Mouse (Mus musculus) kidney, embryonic 14.5 days (tissue): ENCODE results near the gene Pdhb. TPM values are rescaled to one million over a fixed set of nuclear protein-coding genes. Genes with fewer than 3 reads are reported as not detected.

Source experiments
- ATAC-seq: fragments of 200-750 bp; cut with Nextera tagmentation; 2 replicates; pipeline ENCODE4 v1.8.0; 2017; ENCODE audit warnings: moderate number of reproducible peaks, mild to moderate bottlenecking, moderate TSS enrichment, moderate library complexity; ENCODE audit not compliant: low FRiP score, low TSS enrichment
- H3K27ac ChIP-seq: fragments of 300-500 bp; sonication (generic); 2 replicates; pipeline ENCODE4 v1.5.1; 2014; ENCODE audit warnings: low read depth, mild to moderate bottlenecking, low read length, moderate library complexity, mixed read lengths
- H3K27me3 ChIP-seq: fragments of 300-500 bp; sonication (generic); 2 replicates; pipeline ENCODE4 v1.6.1; 2014; ENCODE audit warnings: mild to moderate bottlenecking, low read length; ENCODE audit not compliant: control insufficient read depth, insufficient read depth
- H3K36me3 ChIP-seq: fragments of 300-500 bp; sonication (generic); 2 replicates; pipeline ENCODE4 v1.6.1; 2014; ENCODE audit warnings: low read length, mixed read lengths; ENCODE audit not compliant: control insufficient read depth, insufficient read depth
- H3K4me1 ChIP-seq: fragments of 300-500 bp; sonication (generic); 2 replicates; pipeline ENCODE4 v1.6.1; 2014; ENCODE audit warnings: low read length, mixed read lengths; ENCODE audit not compliant: control insufficient read depth, insufficient read depth
- H3K4me2 ChIP-seq: fragments of 300-500 bp; sonication (generic); replicated peaks from 2 replicates; pipeline ENCODE4 v1.6.1; 2014; ENCODE audit warnings: low read depth, mild to moderate bottlenecking, low read length
- H3K4me3 ChIP-seq: fragments of 300-500 bp; sonication (generic); 2 replicates; pipeline ENCODE4 v1.5.1; 2014; ENCODE audit warnings: mild to moderate bottlenecking, low read length
- H3K9ac ChIP-seq: fragments of 300-500 bp; sonication (generic); 2 replicates; pipeline ENCODE4 v1.6.1; 2014; ENCODE audit warnings: low read depth, mild to moderate bottlenecking, low read length, moderate library complexity
- H3K9me3 ChIP-seq: fragments of 300-500 bp; sonication (generic); 2 replicates; pipeline ENCODE4 v1.6.1; 2016; ENCODE audit warnings: low read length; ENCODE audit not compliant: control insufficient read depth
- WGBS: fragments of 180-500 bp; shearing (Covaris S2); extraction: QIAGEN DNeasy Blood & Tissue Kit; methylation state at CpG from one replicate; pipeline ENCODE4 v1.1.7; 2014; 5-methylcytosine and 5-hydroxymethylcytosine counted together
- polyA plus RNA-seq: library from polyadenylated mRNA; unstranded; fragments of >200 nt; fragmentation: Nextera tagmentation; extraction: Ambion mirVana; gene quantifications from 2 replicates; pipeline ENCODE4 v1.2.1, GENCODE M21; 2014

The Pdhb gene
- polyA plus RNA-seq, 1 experiment from 2014 or later, result 247 TPM

DNA sequence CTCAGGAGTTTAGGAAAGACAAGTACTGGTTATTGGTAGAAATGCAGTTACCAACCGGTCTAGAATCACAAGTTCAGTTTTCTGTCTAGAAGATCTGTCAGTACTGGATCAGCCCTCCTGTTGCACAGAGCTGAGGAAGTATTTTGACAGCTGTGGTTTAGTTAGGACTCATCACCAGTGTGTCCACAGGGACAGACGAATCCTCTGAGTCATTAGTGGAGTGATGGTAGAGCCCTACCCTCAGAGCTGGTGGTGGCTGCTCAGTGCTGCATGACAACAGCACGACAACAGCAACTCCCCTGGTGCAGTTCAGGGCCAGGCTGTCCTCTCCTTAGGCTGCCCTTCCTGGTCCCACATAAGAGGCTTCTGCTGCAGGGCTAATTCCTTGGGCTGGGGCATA is 18.8 kb downstream of the Pdhb start:
- Histone ChIP-seq H3K9ac (no peak overlapping the region), H3K4me2 (no peak overlapping the region), H3K27ac (no peak overlapping the region), H3K4me3 (no peak overlapping the region), H3K9me3 (no peaks in the 10 kb centered on the region), H3K27me3 (no peaks in the 10 kb centered on the region), H3K36me3 (peaks cover 4% of the 10 kb centered on the region; the same call in 1 of the 2 replicates), H3K4me1 (no peaks in the 10 kb centered on the region)
- 66% methylated on average over 3 of the region's 3 CpGs for WGBS
- no peak for ATAC-seq

DNA sequence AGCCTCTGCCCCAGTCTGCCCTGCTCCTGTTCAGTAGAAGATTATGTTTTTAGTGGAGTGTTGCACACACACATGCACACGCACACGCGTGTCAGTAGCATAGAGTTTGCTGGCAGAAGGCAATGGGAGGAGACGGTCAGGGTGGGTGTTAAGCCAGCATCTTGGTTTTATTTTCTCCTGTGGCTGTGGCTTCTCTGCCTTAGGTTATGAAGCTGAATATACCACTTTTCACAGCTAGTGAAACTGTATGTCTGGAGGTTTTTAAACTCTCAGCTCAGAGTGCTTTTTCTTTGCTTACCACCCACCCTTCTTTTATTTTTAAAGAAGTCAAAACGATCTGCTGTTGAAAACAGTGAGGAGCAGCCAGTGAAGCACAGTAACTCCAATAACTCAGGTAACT is 21.1 kb downstream of the Pdhb start:
- no peak for ATAC-seq
- Histone ChIP-seq H3K4me3 (no peak overlapping the region), H3K9me3 (no peaks in the 10 kb centered on the region), H3K9ac (no peak overlapping the region), H3K4me2 (no peak overlapping the region), H3K4me1 (no peaks in the 10 kb centered on the region), H3K27ac (no peak overlapping the region), H3K27me3 (no peaks in the 10 kb centered on the region), H3K36me3 (peaks cover 4% of the 10 kb centered on the region; the same call in 1 of the 2 replicates)
- 98% methylated on average over 5 of the region's 5 CpGs for WGBS

DNA sequence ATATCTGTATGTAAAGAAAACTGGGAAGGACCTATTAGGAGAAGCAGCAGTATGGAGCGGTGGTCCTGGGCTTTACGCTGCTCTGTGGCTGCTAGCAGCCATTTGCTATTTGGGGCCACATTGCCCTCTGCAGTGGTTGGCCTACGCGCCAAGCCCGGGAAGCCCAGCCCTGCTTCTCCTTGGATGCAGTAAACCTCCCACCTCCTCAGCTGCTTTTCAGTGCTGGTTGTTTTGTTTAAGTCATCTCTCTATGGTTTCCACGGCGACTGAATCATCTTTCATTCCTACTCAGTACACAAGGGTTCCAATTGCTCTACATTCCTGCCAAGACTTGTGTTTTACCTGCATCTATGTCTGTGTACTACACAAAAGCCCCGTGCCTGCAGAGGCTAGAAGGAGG is 24.0 kb downstream of the Pdhb start:
- Histone ChIP-seq H3K4me1 (no peaks in the 10 kb centered on the region), H3K4me2 (no peak overlapping the region), H3K4me3 (no peak overlapping the region), H3K27me3 (no peaks in the 10 kb centered on the region), H3K9ac (no peak overlapping the region), H3K9me3 (no peaks in the 10 kb centered on the region), H3K27ac (no peak overlapping the region), H3K36me3 (peaks cover 7% of the 10 kb centered on the region; the same call in 1 of the 2 replicates)
- WGBS, result 78% methylated on average over 8 of the region's 8 CpGs
- ATAC-seq, result no peak

DNA sequence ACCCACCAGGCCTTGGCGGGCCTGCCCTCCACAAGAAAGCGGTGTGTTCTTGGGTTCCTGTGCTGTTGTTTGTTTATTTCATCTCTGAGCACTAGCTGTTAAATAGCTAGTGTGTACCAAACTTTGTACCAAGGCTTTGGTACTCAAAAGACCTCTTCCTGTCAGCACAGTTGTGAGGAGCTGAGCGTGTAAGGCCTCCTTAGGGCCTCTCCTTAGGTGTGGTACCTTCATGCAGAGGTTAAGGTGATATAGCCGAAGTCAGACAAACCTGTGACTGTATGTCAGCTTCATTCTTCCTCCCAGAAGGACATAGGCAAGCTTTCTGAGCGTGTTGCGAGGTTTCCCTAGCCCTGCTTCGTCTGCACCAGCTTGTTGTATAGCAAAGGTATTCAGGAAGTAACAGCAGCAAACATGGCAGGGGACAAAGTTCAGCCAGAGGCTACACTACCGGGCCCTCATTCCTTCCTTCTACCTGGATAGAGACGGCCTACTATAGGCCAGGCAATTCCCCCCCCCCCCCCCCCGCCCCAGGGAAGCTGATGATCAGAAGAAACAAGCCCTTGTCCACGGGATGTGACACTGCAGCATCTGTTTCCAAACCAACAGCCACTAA is 26.1 kb downstream of the Pdhb start:
- Histone ChIP-seq H3K36me3 (peaks cover 10% of the 10 kb centered on the region; the same call in 1 of the 2 replicates), H3K4me2 (no peak overlapping the region), H3K27ac (no peak overlapping the region), H3K27me3 (no peaks in the 10 kb centered on the region), H3K9ac (no peak overlapping the region), H3K4me3 (no peak overlapping the region), H3K4me1 (no peaks in the 10 kb centered on the region), H3K9me3 (no peaks in the 10 kb centered on the region)
- 84% methylated on average over 11 of the region's 11 CpGs for WGBS
- ATAC-seq, result no peak

DNA sequence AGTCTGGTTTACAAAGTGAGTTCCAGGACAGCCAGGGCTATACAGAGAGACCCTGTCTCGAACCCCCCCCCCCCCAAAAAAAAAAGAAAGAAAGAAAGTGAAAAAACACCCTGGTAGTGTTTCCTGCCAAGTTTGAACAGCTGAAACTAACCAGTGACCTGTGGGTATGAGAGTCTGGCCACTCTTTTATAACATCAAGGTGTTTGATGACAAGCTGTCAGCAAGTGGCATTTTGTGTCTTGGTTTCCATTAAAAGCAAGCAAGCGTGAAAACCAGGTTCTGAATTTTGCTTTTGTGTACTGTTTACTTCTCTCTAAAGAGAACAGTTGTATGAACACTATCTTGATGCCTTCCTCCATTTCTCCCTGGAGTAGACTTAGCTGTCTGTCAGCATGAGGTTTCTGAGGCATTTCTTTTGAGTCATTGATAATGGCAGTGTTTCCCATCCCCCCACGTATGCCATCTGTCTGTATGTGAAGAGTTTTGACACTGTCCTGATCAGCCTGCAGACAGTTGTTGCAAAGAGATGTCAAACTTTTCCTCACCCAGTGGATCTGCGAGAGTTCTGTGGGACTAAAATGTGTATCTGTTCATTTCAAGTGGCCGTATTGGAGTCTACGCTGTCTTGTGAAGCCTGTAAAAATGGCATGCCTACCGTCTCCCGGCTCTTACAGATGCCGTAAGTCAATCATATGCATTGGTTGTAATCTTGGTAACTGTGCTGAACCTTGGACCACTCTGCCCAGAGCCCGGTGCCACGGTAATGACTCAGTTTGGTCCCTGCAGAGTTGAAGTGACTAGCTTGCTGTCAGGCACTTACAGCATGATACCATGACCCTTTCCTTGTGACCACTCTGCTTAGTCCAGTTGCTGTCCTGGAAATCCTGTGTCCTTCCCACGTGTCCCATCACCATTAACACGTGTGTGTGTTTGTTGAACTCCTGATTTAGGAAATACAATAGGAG is 26.9 kb downstream of the Pdhb start:
- H3K27ac ChIP-seq, result no peak overlapping the region

DNA sequence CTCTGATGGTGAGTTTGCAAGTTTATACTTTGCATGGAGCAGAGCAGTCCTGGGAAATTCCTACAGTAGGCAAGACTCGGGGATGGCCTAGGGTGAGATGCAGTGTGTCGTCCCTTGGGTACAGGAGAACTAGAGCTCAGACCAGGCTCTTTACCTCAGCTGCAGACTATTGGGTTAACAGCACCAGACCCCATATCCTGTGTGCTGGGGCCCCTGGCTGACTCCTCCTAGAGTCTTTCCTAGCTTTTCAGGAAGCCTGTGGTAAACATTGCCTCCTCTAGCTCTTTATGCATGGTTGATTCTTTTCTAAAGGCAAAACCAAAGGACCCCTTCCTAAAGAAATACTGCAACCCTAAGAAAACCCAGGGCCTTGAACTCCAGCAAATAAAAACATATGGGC is 31.7 kb downstream of the Pdhb start:
- Histone ChIP-seq H3K4me2 (no peak overlapping the region), H3K27me3 (no peaks in the 10 kb centered on the region), H3K4me3 (no peak overlapping the region), H3K4me1 (no peaks in the 10 kb centered on the region), H3K9ac (no peak overlapping the region), H3K9me3 (no peaks in the 10 kb centered on the region), H3K27ac (no peak overlapping the region), H3K36me3 (peaks cover 10% of the 10 kb centered on the region; the same call in 1 of the 2 replicates)
- ATAC-seq, result no peak
- 80% methylated on average over 2 of the region's 2 CpGs for WGBS

More for the DNA sequence above, 26.9 kb downstream of the Pdhb start:
- no peak overlapping the region for H3K4me3 ChIP-seq
- WGBS, result 92% methylated on average over 13 of the region's 13 CpGs
- ATAC-seq, result no peak
- H3K4me1 ChIP-seq, result no peaks in the 10 kb centered on the region
- H3K36me3 ChIP-seq, result peaks cover 10% of the 10 kb centered on the region; the same call in 1 of the 2 replicates
- H3K4me2 ChIP-seq, result no peak overlapping the region
- H3K27me3 ChIP-seq, result no peaks in the 10 kb centered on the region
- no peak overlapping the region for H3K9ac ChIP-seq
- H3K9me3 ChIP-seq, result no peaks in the 10 kb centered on the region

DNA sequence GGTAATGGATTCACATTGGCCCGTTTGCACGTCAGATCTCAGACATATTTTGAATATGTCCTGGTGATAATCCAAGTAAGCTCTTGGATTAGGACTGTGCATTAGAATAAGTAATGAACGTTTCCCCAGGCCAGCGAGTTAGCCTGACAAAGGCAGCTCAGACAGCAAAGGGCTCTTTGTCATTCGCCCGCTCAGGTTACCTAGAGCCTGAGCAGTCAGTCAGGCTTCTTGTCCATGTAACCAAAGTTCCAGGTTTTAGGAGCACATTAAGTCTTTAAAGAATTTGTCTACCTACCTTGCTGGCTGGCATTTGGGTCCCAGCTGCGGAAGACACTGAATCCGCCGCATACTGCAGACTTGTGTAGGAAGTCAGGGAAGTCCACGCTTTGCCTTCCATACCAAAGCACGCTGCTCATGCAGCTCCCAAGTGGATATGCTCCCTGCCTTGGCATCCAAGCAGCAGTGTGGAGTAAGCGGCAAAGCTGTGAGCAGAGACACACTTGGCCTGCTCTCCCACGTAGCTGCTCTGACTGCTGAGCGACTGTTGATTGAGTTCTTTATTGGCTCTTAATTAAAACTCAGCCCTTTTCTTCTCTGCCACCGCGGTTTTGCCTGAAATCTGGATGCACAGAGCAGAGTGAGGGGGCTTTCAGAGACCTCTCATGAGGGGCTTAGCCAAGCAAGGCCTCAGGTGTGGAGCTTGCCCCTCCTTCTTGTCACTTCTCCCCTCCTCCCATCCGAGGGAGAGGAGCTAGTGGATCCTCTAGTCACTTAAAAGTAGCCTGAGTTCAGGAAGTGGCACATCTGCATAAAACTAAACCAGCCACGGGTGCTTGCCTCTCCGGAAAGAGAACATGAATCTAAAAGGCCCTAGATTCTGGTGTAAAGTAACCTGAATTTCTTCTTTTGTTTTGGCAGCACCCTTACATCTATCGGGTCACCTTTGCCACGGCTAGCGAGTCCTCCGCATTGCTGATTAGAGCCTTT is 32.8 kb downstream of the Pdhb start:
- H3K4me1 ChIP-seq, result no peaks in the 10 kb centered on the region
- H3K4me2 ChIP-seq, result no peak overlapping the region
- no peaks in the 10 kb centered on the region for H3K9me3 ChIP-seq
- no peak overlapping the region for H3K27ac ChIP-seq
- peaks cover 10% of the 10 kb centered on the region; the same call in 1 of the 2 replicates for H3K36me3 ChIP-seq
- no peaks in the 10 kb centered on the region for H3K27me3 ChIP-seq
- no peak for ATAC-seq
- WGBS, result 55% methylated on average over 23 of the region's 23 CpGs
- H3K4me3 ChIP-seq, result no peak overlapping the region
- H3K9ac ChIP-seq, result no peak overlapping the region

DNA sequence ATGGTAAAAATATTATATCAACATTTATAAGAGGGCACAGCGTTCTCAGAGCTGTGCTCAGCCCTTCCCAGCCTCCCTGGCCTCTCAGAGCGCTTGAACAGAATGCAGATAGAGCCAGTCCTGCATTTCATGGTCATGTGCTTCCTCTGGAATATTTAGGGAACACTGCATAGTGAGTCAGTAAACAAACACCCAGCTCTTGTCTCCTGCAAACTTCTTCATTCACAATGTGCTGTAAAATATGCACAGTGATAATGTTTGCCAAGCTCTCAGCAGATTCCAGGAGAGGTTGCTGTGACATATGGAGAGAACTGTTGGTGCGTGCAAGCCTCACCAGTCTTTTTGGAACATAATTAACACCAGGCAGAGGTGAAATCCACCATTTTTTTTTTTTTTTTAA is 37.7 kb downstream of the Pdhb start:
- no peaks in the 10 kb centered on the region; the same call in 1 of the 2 replicates for H3K36me3 ChIP-seq
- no peak overlapping the region for H3K4me3 ChIP-seq
- WGBS, result 81% methylated on average over 3 of the region's 3 CpGs
- no peak overlapping the region for H3K27ac ChIP-seq
- no peaks in the 10 kb centered on the region for H3K27me3 ChIP-seq
- H3K9me3 ChIP-seq, result no peaks in the 10 kb centered on the region
- no peak for ATAC-seq
- H3K4me2 ChIP-seq, result no peak overlapping the region
- no peak overlapping the region for H3K9ac ChIP-seq
- no peaks in the 10 kb centered on the region for H3K4me1 ChIP-seq
